Mouse (Mus musculus) kidney, adult 2 months (tissue): Measurements from ENCODE around the gene Bcat2.

Source experiments
- CTCF ChIP-seq: fragments of 200-500 bp; conservative IDR thresholded peaks from 2 replicates; pipeline ENCODE4 v1.5.1; 2011; ENCODE audit warnings: low read depth, mild to moderate bottlenecking, control low read depth, low read length, moderate library complexity, mixed read lengths; ENCODE audit not compliant: insufficient read depth, insufficient read length
- POLR2A ChIP-seq: fragments of 200-500 bp; IDR thresholded peaks from one replicate; pipeline ENCODE4 v1.6.1; 2011; ENCODE audit warnings: low read depth, low read length, control low read depth

DNA sequence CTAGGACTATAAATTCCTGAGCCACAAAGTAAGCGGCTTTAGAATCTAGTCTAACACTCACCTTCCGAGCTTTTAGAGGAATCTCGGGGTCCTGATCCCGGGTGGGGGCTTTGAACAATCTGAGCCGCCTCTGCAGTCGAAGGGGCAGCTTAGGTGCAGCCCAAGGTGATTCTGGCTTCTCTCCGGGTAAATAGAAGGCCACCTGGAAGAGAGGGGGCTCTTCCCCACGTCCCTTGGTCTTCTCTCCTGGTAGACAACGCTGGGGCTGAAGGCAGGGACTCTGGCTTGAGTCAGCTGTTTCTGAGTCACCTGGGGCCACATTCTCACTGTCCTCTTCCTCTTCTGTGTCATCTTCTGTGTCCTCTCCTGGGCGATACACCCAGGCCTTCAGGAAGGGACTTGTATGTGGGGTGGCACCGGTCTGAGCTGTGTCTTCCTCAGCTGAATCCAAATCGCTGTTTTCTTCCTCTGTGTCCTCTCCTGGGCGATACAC is 46.2 kb upstream of the Bcat2 start:
- TF ChIP-seq CTCF (no peak), POLR2A (no peak)
